Mouse (Mus musculus): ENCODE results near the gene Tmigd3. TPM values are rescaled to one million over a fixed set of nuclear protein-coding genes. Genes with fewer than 3 reads are reported as not detected.
A peak's percentile ranks its signal among the peaks of the same experiment; 100 is the strongest.

The Tmigd3 gene
- polyA plus RNA-seq, 1 experiment = 0.52 TPM

- DNase-seq = no peak
- Histone ChIP-seq H3K27me3 (ENCODE audit: control insufficient read depth, insufficient read depth, low read length) (no peaks in the 10 kb centered on the region), H3K4me1 (ENCODE audit: control insufficient read depth, insufficient read depth, low read length) (no peaks in the 10 kb centered on the region), H3K4me3 (replicated peaks; ENCODE audit: insufficient read depth, low read depth, low read length) (no peak overlapping the region), H3K27ac (ENCODE audit: insufficient read depth, low read length) (no peak overlapping the region)
- WGBS = 92% methylated on average over 3 of the region's 3 CpGs
- TF ChIP-seq POLR2A (IDR thresholded peaks at IDR 0.05; ENCODE audit: borderline replicate concordance, insufficient read depth, low read length) (no peak), CTCF (IDR thresholded peaks at IDR 0.05; ENCODE audit: borderline replicate concordance, insufficient read depth, low read depth, low read length) (no peak)
Observed at GRCm38 (mm10) chr3:105836883-105837282, 33.8 kb upstream of the Tmigd3 start.

GRCm38 (mm10) chr3:105838655-105839054 lies 32.0 kb upstream of the Tmigd3 start:
- H3K4me1 ChIP-seq (ENCODE audit: control insufficient read depth, insufficient read depth, low read length) = no peaks in the 10 kb centered on the region
- DNase-seq = no peak
- no peak overlapping the region for H3K27ac ChIP-seq (ENCODE audit: insufficient read depth, low read length)
- no peak overlapping the region for H3K4me3 ChIP-seq (replicated peaks; ENCODE audit: insufficient read depth, low read depth, low read length)
- 91% methylated on average over 3 of the region's 3 CpGs for WGBS
- TF ChIP-seq POLR2A (IDR thresholded peaks at IDR 0.05; ENCODE audit: borderline replicate concordance, insufficient read depth, low read length) = no peak
- no peak for TF ChIP-seq CTCF (IDR thresholded peaks at IDR 0.05; ENCODE audit: borderline replicate concordance, insufficient read depth, low read depth, low read length)
- no peaks in the 10 kb centered on the region for H3K27me3 ChIP-seq (ENCODE audit: control insufficient read depth, insufficient read depth, low read length)

DNA sequence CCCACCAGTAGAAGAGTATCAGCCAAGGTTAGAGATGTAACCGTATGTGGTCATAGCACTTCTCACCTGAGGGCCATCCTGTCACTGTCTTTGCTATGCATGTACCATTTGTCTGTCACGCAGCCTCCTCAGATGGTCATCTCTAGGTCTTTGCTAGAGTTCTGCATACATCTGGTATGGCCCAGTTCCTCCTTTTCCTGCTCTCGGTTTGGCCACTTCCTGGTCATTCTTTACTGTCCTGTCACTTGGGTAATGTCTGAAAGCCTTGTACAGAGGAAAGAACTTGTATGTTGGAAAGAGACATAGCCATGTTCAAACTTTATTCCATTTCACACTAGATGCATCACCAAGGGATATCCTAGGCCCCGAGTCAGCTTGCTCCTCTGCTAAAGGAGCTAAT lies 30.9 kb upstream of the Tmigd3 start:
- H3K4me3 ChIP-seq (replicated peaks; ENCODE audit: insufficient read depth, low read depth, low read length) = no peak overlapping the region
- H3K4me1 ChIP-seq (ENCODE audit: control insufficient read depth, insufficient read depth, low read length) = no peaks in the 10 kb centered on the region
- no peak for DNase-seq
- TF ChIP-seq CTCF (IDR thresholded peaks at IDR 0.05; ENCODE audit: borderline replicate concordance, insufficient read depth, low read depth, low read length) = no peak
- TF ChIP-seq POLR2A (IDR thresholded peaks at IDR 0.05; ENCODE audit: borderline replicate concordance, insufficient read depth, low read length) = no peak
- no peak overlapping the region for H3K27ac ChIP-seq (ENCODE audit: insufficient read depth, low read length)
- 88% methylated on average over 4 of the region's 4 CpGs for WGBS
- no peaks in the 10 kb centered on the region for H3K27me3 ChIP-seq (ENCODE audit: control insufficient read depth, insufficient read depth, low read length)

DNA sequence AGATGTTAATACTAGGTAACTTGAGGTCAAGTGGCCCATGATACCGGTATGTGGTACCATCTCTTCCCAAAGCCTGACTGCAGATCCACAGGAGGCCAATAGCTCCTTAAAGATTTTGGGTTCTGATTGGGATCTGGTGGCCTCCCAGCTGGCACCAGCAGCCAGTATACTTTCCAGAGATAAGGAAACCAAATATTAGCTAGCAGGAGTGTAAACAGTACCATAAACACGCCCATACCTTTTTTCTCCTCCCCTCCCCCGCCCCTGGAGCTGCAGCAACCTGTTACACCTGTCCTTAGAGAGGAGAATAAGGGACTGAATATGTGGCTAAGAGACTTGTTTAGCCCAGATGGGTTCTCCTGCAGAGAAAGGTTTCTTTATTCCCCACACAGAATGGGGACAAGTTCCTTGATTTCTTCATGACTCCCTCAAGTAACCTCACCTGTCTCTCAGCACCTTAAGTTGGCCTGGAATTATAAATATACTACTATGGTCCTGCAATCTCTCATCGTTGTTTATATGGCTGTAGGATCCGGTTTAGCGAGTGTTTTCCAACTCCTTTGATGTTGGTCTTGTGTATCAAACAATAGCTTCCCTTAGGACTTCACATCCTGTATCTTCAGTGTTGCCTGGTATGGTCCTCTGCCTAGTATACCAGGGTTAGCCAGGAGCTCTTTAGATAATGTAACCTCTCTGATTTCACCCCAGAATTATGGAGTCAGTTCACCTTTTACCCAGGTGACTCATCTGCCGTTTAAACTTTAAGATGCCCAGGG lies 24.2 kb upstream of the Tmigd3 start:
- TF ChIP-seq POLR2A (IDR thresholded peaks at IDR 0.05; ENCODE audit: borderline replicate concordance, insufficient read depth, low read length) (no peak), CTCF (IDR thresholded peaks at IDR 0.05; ENCODE audit: borderline replicate concordance, insufficient read depth, low read depth, low read length) (no peak)
- Histone ChIP-seq H3K27me3 (ENCODE audit: control insufficient read depth, insufficient read depth, low read length) (no peaks in the 10 kb centered on the region), H3K27ac (ENCODE audit: insufficient read depth, low read length) (no peak overlapping the region), H3K4me3 (replicated peaks; ENCODE audit: insufficient read depth, low read depth, low read length) (no peak overlapping the region), H3K4me1 (ENCODE audit: control insufficient read depth, insufficient read depth, low read length) (no peaks in the 10 kb centered on the region)
- no peak for DNase-seq
- WGBS = 70% methylated on average over 7 of the region's 7 CpGs

DNA sequence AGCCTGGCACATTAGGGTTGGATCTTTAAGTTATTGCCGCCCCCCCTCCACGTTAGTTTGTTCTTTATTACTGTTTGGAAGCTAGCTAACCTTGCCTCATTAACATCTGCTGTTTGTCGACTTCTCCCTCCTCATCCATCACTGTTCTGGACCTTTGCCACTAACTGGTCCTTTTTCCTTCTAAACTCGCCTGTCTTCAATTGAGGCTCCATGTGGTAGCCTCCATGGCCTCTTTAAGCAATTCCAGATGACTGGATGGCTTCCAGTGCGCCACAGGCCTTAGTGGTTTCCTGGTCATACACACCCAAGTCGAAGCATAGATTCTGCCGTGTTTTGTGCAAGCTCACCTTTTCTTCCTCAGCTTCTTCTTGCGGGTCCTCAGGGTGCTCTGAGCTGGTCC lies 16.9 kb upstream of the Tmigd3 start:
- Histone ChIP-seq H3K27ac (ENCODE audit: insufficient read depth, low read length) (no peak overlapping the region), H3K4me1 (ENCODE audit: control insufficient read depth, insufficient read depth, low read length) (no peaks in the 10 kb centered on the region), H3K27me3 (ENCODE audit: control insufficient read depth, insufficient read depth, low read length) (no peaks in the 10 kb centered on the region), H3K4me3 (replicated peaks; ENCODE audit: insufficient read depth, low read depth, low read length) (no peak overlapping the region)
- TF ChIP-seq CTCF (IDR thresholded peaks at IDR 0.05; ENCODE audit: borderline replicate concordance, insufficient read depth, low read depth, low read length) (no peak), POLR2A (IDR thresholded peaks at IDR 0.05; ENCODE audit: borderline replicate concordance, insufficient read depth, low read length) (no peak)
- 50% methylated on average over 8 of the region's 8 CpGs for WGBS
- no peak for DNase-seq

DNA sequence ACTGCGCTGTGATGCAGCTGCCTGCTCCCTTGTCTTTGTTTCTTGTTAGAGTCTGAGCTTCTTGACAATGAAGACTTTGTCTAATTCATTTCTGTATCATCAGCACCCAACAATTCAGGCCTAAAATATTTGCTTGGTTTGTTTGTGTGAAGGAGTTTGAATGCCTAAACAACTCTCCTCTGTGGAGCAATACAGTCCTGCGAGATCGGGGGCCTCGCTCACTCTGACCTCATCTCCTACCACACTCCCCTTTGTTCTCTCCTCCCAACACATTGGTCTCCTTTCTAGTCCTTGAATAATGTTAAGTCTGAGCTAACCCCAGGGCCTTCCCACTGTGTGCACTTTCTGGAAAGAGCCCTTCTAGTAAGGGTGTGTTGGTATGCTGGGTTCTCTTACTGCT lies 15.9 kb upstream of the Tmigd3 start:
- no peak for TF ChIP-seq CTCF (IDR thresholded peaks at IDR 0.05; ENCODE audit: borderline replicate concordance, insufficient read depth, low read depth, low read length)
- TF ChIP-seq POLR2A (IDR thresholded peaks at IDR 0.05; ENCODE audit: borderline replicate concordance, insufficient read depth, low read length) = no peak
- 93% methylated on average over 4 of the region's 4 CpGs for WGBS
- Histone ChIP-seq H3K4me1 (ENCODE audit: control insufficient read depth, insufficient read depth, low read length) (no peaks in the 10 kb centered on the region), H3K27me3 (ENCODE audit: control insufficient read depth, insufficient read depth, low read length) (no peaks in the 10 kb centered on the region), H3K27ac (ENCODE audit: insufficient read depth, low read length) (no peak overlapping the region), H3K4me3 (replicated peaks; ENCODE audit: insufficient read depth, low read depth, low read length) (no peak overlapping the region)
- DNase-seq = peak in 1 of 2 experiments; percentile 2

- Histone ChIP-seq H3K27ac (ENCODE audit: insufficient read depth, low read length) (no peak overlapping the region), H3K4me1 (ENCODE audit: control insufficient read depth, insufficient read depth, low read length) (no peaks in the 10 kb centered on the region), H3K4me3 (replicated peaks; ENCODE audit: insufficient read depth, low read depth, low read length) (no peak overlapping the region), H3K27me3 (ENCODE audit: control insufficient read depth, insufficient read depth, low read length) (no peaks in the 10 kb centered on the region)
- 74% methylated on average over 5 of the region's 5 CpGs for WGBS
- no peak for DNase-seq
- TF ChIP-seq CTCF (IDR thresholded peaks at IDR 0.05; ENCODE audit: borderline replicate concordance, insufficient read depth, low read depth, low read length) (no peak), POLR2A (IDR thresholded peaks at IDR 0.05; ENCODE audit: borderline replicate concordance, insufficient read depth, low read length) (no peak)
Observed at GRCm38 (mm10) chr3:105857513-105857912, 13.2 kb upstream of the Tmigd3 start.

- Histone ChIP-seq H3K4me3 (replicated peaks; ENCODE audit: insufficient read depth, low read depth, low read length) (no peak overlapping the region), H3K4me1 (ENCODE audit: control insufficient read depth, insufficient read depth, low read length) (no peaks in the 10 kb centered on the region), H3K27me3 (ENCODE audit: control insufficient read depth, insufficient read depth, low read length) (no peaks in the 10 kb centered on the region), H3K27ac (ENCODE audit: insufficient read depth, low read length) (no peak overlapping the region)
- WGBS = 44% methylated on average over 7 of the region's 7 CpGs
- TF ChIP-seq POLR2A (IDR thresholded peaks at IDR 0.05; ENCODE audit: borderline replicate concordance, insufficient read depth, low read length) = no peak
- no peak for TF ChIP-seq CTCF (IDR thresholded peaks at IDR 0.05; ENCODE audit: borderline replicate concordance, insufficient read depth, low read depth, low read length)
- no peak for DNase-seq
Observed at GRCm38 (mm10) chr3:105861747-105862366, 8.8 kb upstream of the Tmigd3 start.

Measured in cerebellum, adult 2 months (tissue).